Mouse (Mus musculus) cerebellum, adult 9-11 months (tissue): ENCODE results near the gene Gm20816.
"Not testable (repeated sequence)": the region's sequence is repeated elsewhere in the genome, so short reads cannot be mapped to it uniquely, and the experiment has no call there.

Experiments
- DNase-seq: peaks from one replicate; pipeline ENCODE4 v3.0.0; 2022

Gm20816 gene

DNA sequence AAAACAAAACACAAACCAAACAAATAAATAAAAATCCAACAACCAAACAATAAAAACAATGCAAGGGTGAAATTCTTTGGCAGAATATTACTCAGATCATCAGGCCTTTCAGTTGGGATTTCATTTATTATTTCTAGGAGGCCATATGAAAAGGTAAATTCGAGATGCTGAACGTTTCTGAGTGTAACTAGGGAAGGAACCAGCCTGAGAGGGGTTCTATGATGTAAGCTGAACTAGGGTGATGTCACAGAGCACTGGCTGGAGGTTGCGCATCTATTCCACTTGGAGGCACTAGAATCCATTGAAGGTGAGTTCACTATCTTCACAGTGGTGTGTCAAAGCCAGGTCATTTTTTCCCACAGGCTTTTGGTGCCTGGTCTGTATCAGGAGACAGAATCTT is at the start of gene Gm20816:
TSS of gene Gm20816 (plus strand) at position 301 of the 400 bp plus-strand sequence.
- not testable (repeated sequence) for DNase-seq
